Mouse (Mus musculus) thymus, adult 2 months (tissue): Measurements from ENCODE around the gene Lck.

Experiments
- CTCF ChIP-seq: fragments of 200-500 bp; IDR thresholded peaks from 2 replicates; pipeline ENCODE4 v1.5.1; 2012; ENCODE audit warnings: mild to moderate bottlenecking, control low read depth, low read length, moderate library complexity, borderline replicate concordance; ENCODE audit not compliant: control insufficient read depth, poor library complexity, insufficient read depth; ENCODE audit errors: extremely low read depth
- POLR2A ChIP-seq: fragments of 200-500 bp; IDR thresholded peaks from 2 replicates; pipeline ENCODE4 v1.6.1; 2012; ENCODE audit warnings: mild to moderate bottlenecking, low read length, control low read depth, moderate library complexity; ENCODE audit not compliant: control insufficient read depth, poor library complexity, insufficient read depth; ENCODE audit errors: extremely low read depth

GRCm38 (mm10) chr4:129571551-129572084 is 1.8 kb downstream of the Lck start:
- TF ChIP-seq CTCF = no peak
- no peak for TF ChIP-seq POLR2A
